ENCODE assay signal across 9 mouse cellular contexts in the genomic region with DNA sequence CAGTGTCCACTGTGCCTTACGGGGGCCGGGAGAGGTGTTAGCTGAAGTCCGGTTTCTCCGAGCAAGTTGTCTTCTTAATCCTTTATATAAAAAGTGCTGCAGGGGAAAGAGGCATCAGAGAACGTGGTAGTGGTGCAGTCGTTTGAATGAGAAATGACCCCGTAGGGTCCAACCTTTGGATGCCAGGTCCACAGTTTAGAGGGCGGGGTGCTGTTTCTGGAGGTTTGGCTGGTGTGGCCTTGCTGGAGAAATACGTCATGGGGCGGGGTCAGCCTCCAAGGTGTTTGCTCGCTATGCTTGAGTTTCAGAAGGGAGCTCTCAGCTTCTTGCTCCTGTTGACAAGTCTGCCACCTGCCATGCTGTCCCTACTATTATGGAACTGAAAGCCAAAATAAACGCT. TPM values are rescaled to one million over a fixed set of nuclear protein-coding genes. Genes with fewer than 3 reads are reported as not detected.
DNase-seq lines count a peak whose midpoint lies in the region; TF ChIP-seq lines count a peak whose summit lies in the region.
"Had no signal": no experiment of that assay in that cellular context is flagged by ENCODE, and none has a peak within 500 bp of the region (broad histone marks: within the 10 kb centered on the region; RNA-seq: fewer than 3 reads in every experiment).

No protein-coding gene starts in this region.

- peaks cover 20% of the 10 kb centered on the region for H3K36me3 ChIP-seq in forebrain, embryonic 10.5 days (replicated peaks)
- H3K36me3 ChIP-seq in small intestine, adult 2 months (ENCODE audit: control insufficient read depth, insufficient read depth, low read length): no peaks in the 10 kb centered on the region

- peak overlapping the region; percentile 81 for H3K27ac ChIP-seq in forebrain, embryonic 10.5 days
- H3K27ac ChIP-seq in small intestine, adult 2 months (ENCODE audit: insufficient read depth, low read depth, low read length): peak overlapping the region; percentile 91

- peaks cover 26% of the 10 kb centered on the region for H3K9me3 ChIP-seq in forebrain, embryonic 10.5 days

- WGBS in forebrain, embryonic 10.5 days: 11% methylated on average over 12 of the region's 12 CpGs
- WGBS in small intestine, adult 2 months: 5% methylated on average over 12 of the region's 12 CpGs

- H3K4me1 ChIP-seq in forebrain, embryonic 10.5 days: peaks cover 8% of the 10 kb centered on the region
- peaks cover 2% of the 10 kb centered on the region; the same call in 1 of the 2 replicates for H3K4me1 ChIP-seq in small intestine, adult 2 months (ENCODE audit: control insufficient read depth, insufficient read depth, insufficient read length, low read length)

- no peak for TF ChIP-seq POLR2A in brain, embryonic 14.5 days (IDR thresholded peaks at IDR 0.05; ENCODE audit: borderline replicate concordance, extremely low read depth, insufficient read depth, insufficient read length, poor library complexity, severe bottlenecking)
- peak; percentile 36; the same call in 1 of the 2 replicates for TF ChIP-seq POLR2A in small intestine, adult 2 months (IDR thresholded peaks at IDR 0.05; ENCODE audit: low read depth, low read length)

- H3K27me3 ChIP-seq in forebrain, embryonic 10.5 days (ENCODE audit: poor library complexity, severe bottlenecking): no peaks in the 10 kb centered on the region
- no peaks in the 10 kb centered on the region for H3K27me3 ChIP-seq in small intestine, adult 2 months (ENCODE audit: control insufficient read depth, insufficient read depth, low read length)

- TF ChIP-seq CTCF in brain, embryonic 14.5 days (IDR thresholded peaks at IDR 0.05; ENCODE audit: borderline replicate concordance, extremely low read depth, insufficient read depth, insufficient read length): no peak
- TF ChIP-seq CTCF in small intestine, adult 2 months (IDR thresholded peaks at IDR 0.05; ENCODE audit: extremely low read depth, insufficient read length, insufficient replicate concordance, low read depth, low read length): no peak

- peak; percentile 75 to 88 for DNase-seq in adrenal gland, adult (ENCODE audit: inconsistent age in 2 of 2, low spot score in 1 of 2)
- DNase-seq in adrenal gland, postnatal 4 days (ENCODE audit: low spot score in 2 of 2): no peak
- peak; percentile 31 for DNase-seq in brain, embryonic 14.5 days (ENCODE audit: low read depth)
- peak; percentile 21 for DNase-seq in forebrain, embryonic 10.5 days (ENCODE audit: extremely low spot score, low spot score)
- DNase-seq in heart, postnatal 4 days: peak; percentile 53
- peak; percentile 30 for DNase-seq in layer of hippocampus, adult 9-11 months
- DNase-seq in lung, postnatal 36 days: peak; percentile 85

- H3K4me3 ChIP-seq in forebrain, embryonic 10.5 days: peak overlapping the region; percentile 73
- peak overlapping the region; percentile 74 for H3K4me3 ChIP-seq in small intestine, adult 2 months (ENCODE audit: low read depth, low read length)

RNA-seq across cellular contexts. Expression of a gene that starts 0.9 kb away (rescaled TPM):
- 1 to 10 TPM; 6.0 TPM for total RNA-seq in adrenal gland, postnatal 4 days (2021)
- 5.7 and 6.0 TPM in 2 replicates for polyA plus RNA-seq in brain, embryonic 14.5 days (2012; rRNA removed)
- polyA plus RNA-seq in forebrain, embryonic 10.5 days (2016; fragmentation: Nextera tagmentation; extraction: Ambion mirVana): 3.3 and 4.0 TPM in 2 replicates
- total RNA-seq in heart, postnatal 4 days (2021): 1 to 10 TPM; 2.2 to 3.4 TPM
- 0.36 and 0.60 TPM in 2 replicates for polyA plus RNA-seq in small intestine, adult 2 months (2012; rRNA removed)

RNA-seq across cellular contexts. Expression of a gene that starts 21.0 kb away (rescaled TPM):
- 10 to 100 TPM; 12.4 to 12.8 TPM for total RNA-seq in adrenal gland, postnatal 4 days (2021)
- 16.3 and 18.2 TPM in 2 replicates for polyA plus RNA-seq in brain, embryonic 14.5 days (2012; rRNA removed)
- 12.3 and 13.1 TPM in 2 replicates for polyA plus RNA-seq in forebrain, embryonic 10.5 days (2016; fragmentation: Nextera tagmentation; extraction: Ambion mirVana)
- total RNA-seq in heart, postnatal 4 days (2021): 1 to 10 TPM; 4.1 to 5.1 TPM
- 3.2 and 3.3 TPM in 2 replicates for polyA plus RNA-seq in small intestine, adult 2 months (2012; rRNA removed)

RNA-seq across cellular contexts. Expression of a gene that starts 31.3 kb away (rescaled TPM):
- 10 to 100 TPM; 19.9 to 20.8 TPM for total RNA-seq in adrenal gland, postnatal 4 days (2021)
- 35.8 and 39.9 TPM in 2 replicates for polyA plus RNA-seq in brain, embryonic 14.5 days (2012; rRNA removed)
- polyA plus RNA-seq in forebrain, embryonic 10.5 days (2016; fragmentation: Nextera tagmentation; extraction: Ambion mirVana): 27.9 and 28.4 TPM in 2 replicates
- total RNA-seq in heart, postnatal 4 days (2021): 10 to 100 TPM; 11.1 to 11.3 TPM
- polyA plus RNA-seq in small intestine, adult 2 months (2012; rRNA removed): 3.8 and 7.4 TPM in 2 replicates

RNA-seq across cellular contexts. Expression of a gene that starts 59.9 kb away (rescaled TPM):
- total RNA-seq in adrenal gland, postnatal 4 days (2021): not detected
- polyA plus RNA-seq in brain, embryonic 14.5 days (2012; rRNA removed): not detected in 2 replicates
- not detected in 2 replicates for polyA plus RNA-seq in forebrain, embryonic 10.5 days (2016; fragmentation: Nextera tagmentation; extraction: Ambion mirVana)
- total RNA-seq in heart, postnatal 4 days (2021): not detected
- not detected in 2 replicates for polyA plus RNA-seq in small intestine, adult 2 months (2012; rRNA removed)
- total RNA-seq: left cerebral cortex, postnatal 10 days had no signal

Comparison
In these comparisons a context has a peak if more than half of its experiments do, and no peak if none do; other contexts are left out.
1. DNase-seq: peak in adrenal gland, adult (2 of 2), brain, embryonic 14.5 days (single experiment), forebrain, embryonic 10.5 days (single experiment), heart, postnatal 4 days (single experiment), layer of hippocampus, adult 9-11 months (single experiment) and lung, postnatal 36 days (single experiment); none in adrenal gland, postnatal 4 days (0 of 2).